Mouse (Mus musculus) heart, adult 9 months (tissue): Measurements from ENCODE around the gene Opn1sw.
"Not testable (repeated sequence)": the region's sequence is repeated elsewhere in the genome, so short reads cannot be mapped to it uniquely, and the experiment has no call there.

Source experiments
- DNase-seq, 2 experiments: peaks; one replicate each; pipeline ENCODE4 v3.0.0; 2022; ENCODE audit warnings: low spot score in 2 of 2

Opn1sw gene

DNA sequence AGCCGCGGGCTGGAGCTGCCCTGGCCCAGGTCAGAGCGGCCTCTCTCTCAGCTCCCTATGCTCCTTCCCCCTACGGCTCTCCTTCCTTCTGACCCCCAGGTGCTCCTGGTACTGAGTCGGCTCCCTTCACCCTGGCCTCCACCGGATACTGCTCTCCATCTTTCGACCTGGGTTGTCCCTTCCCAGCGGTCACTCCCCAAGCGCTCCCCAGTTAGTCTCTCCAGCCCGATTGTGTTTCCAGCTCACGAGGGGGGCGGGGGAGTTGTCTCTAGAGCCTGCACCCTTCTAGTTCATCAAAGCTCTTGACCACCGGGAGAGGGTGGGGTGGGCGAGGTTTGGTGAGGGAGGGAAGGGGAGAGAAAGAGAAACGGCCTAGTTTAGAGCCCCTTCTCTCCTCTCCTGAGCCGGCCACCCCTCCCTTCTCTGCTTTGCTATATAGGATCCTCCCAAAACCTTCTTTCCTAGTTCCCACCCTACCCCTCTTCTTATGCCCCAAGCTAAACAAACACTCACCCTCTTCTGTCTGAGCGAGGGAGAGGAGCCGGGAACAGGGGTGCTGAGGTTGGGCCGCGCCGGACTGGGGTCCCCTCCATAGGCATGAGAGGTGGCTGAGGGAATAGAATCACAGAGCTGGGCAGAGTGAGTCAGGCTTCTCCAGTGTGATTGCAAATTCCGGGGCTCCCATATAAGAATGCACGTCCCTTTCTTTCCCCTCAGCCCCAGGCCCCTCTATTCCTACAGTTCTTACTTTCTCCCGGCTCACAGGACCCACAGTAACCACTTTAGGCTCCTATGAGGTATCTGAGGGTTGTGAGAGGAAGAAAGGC, 8.7 kb upstream of the Opn1sw start:
- DNase-seq = no peak

DNA sequence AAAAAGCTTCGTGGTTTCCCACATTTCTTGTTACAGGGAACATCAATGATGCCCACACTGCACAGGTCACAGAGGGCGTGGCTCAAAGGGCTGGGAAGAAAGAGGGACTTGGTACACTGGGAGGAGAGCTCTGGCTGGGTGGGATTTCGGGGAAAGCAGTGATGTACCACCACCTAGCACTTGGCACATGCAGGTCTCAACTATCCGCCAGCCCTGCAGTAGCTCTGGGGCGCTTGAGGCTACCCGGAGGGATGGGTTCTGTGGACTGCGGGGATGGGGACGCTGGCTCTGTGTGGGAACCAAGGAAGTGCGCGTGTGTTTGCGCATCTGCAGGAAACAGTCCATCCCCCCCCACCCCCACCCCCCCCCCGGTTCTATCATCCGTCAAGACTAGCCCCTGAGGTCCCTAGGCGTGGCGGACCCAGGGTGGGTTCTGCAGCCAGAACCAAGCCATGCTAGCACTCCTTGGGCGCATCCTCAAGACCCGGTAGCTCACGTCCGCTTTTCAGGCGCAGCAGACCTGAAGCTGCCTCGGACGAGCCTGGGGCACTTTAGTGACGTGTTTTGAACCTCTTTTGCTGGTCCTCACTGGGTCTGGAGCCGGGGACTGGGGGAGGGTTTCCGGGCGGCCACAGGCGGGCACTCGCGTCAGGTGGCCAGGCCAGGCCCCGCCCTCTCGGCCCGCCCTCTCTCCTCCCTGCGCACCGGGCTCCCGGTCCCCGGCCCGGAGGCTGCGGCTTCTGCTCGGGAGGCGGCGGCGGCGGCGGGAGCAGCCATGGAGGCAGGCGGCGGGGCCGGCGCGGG, 7.8 kb upstream of the Opn1sw start, which contains the start of gene Ccdc136:
Gene Ccdc136, plus strand, starts transcription at position 400 of the 804 bp plus-strand sequence.
- peak; percentile 67 to 74 for DNase-seq

DNA sequence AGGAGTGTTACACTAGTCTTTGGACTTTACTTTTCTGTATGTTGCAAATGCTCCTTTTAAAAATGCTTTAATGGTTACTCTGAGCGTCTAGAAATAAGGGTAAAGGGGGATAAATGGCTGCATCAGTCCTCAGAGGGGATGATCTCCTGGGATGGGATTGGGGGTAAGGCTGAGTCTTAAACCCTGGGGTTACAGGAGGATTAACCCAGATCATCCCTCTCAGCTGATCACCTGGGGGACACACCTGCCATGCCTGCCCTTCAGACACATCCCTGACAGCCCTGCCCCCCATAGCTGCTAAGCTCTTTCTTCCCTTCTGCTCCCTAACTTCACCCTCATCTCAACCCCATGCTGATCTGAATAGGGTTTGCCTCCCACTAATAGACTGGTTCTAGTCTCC, 6.0 kb upstream of the Opn1sw start:
- no peak for DNase-seq

GRCm38 (mm10) chr6:29391802-29392201, 3.5 kb upstream of the Opn1sw start:
- DNase-seq = no peak

- not testable (repeated sequence) for DNase-seq
Observed at GRCm38 (mm10) chr6:29391241-29391640, 3.0 kb upstream of the Opn1sw start.

- DNase-seq = not testable (repeated sequence)
Observed at GRCm38 (mm10) chr6:29390500-29390899, 2.2 kb upstream of the Opn1sw start.

DNA sequence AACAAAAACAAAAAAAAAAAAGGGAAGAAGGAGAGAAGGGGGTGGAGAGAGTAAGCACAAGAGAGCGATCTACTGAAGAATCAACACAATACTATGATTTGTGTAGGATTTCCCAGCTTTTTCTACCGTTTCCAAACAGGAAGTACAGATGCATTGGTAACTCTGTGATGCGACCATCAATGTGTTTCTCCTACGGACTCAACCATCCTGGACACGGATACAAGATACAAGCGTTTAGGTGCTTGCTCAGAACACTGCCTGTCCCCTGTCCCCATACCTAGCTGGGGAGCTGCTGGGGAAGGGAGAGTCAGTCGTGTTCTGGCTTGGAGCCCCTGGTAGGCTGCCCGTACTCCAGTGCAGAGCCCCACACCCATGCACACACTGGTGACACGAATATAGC, 1.2 kb upstream of the Opn1sw start:
- no peak for DNase-seq

- peak; percentile 88 to 94 for DNase-seq
Observed at GRCm38 (mm10) chr6:29388606-29389080, 375 bp upstream of the Opn1sw start.

DNA sequence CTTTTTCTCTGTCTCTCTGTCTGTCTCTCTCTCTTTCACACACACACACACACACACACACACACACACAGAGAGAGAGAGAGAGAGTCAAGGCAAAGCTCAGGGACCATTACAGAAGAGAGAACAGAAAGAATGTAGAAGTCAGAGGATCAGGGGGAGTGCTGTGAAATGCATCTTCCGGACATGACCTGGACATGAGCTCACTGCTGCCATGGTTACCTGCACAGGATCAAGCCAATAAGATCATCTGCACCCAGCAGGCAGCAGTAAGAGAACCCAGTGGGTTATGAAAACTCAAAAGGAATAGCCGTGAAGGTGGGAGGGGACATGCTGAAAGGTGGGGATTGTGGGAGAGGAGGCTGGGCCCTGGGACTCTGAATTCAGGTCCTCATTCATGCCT, 5.8 kb downstream of the Opn1sw start:
- DNase-seq = no peak

- no peak for DNase-seq
Observed at GRCm38 (mm10) chr6:29379954-29380353, 8.3 kb downstream of the Opn1sw start.

DNA sequence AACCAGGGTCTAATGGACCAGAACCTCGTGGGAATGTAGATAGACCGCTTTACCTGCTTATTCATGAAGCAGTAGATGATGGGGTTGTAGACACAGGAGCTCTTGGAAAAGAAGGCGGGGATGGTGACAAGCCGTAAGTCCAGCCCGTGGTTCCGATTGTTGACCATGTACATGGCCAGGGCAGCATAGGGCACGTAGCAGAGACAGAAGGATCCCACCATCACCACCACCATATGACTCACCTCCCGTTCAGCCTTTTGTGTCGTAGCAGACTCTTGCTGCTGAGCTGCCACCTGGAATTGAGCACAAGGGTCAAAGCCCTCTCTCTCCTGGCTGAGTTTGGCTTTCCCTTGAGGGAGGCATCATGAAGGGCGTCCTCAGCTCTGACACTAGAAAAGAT, 9.6 kb downstream of the Opn1sw start:
- DNase-seq = no peak

DNA sequence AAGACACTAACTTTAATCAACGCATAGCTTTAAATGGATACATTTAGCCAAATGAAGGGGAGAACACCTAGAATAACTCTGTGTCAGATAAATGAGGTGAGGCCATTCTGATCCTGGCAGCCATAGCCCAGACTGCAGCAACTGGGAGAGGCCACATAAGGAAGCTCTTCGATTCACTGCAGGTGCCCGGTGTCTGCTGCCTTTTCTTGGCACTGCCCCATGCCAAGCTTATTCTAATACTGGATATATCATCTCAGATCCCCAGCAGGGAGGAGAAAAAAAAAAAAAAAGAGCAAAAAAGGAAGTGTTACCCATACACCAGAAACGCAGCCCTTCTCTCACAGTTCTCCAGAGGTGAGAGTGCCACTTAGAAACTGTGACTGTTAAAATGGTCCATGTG, 10.9 kb downstream of the Opn1sw start:
- no peak for DNase-seq

DNA sequence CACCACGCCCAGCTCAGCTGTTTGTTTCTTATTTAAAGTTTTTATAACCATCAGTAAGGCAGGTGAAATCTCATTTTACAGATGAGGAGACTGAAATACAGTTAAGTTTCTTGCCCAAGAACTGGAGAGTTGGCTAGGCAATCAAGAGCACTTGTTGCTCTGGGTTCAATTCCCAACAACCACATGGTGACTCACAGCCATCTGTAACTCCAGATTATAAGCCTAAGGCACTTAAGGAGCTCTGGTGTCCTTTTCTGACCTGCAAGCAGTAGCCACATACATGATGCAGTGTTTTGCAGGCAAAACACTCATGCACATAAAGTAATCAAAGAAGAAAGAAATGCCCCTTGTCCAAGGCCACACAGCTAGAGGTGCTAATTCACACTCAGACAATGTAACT, 23.0 kb downstream of the Opn1sw start:
- DNase-seq = no peak

DNA sequence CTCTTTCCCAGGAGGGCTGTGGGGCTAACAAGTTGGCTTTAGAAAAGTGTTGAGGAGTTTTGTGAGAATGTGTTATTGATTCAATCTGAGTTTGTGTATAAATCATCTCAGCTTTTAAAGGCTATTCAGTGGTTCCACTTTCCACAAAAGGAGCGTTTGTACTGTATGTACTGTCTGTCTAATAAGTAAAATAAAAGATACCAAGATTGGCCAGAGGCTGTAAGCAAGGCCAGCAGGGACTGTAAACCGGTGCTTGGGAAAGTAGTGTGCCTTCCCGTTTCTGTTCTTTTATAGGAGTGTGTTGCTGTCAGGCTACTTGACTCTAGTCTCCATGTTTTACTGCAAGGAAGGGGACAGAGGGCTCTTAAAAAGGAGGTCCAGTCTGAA, 25.1 kb downstream of the Opn1sw start:
- no peak for DNase-seq

DNA sequence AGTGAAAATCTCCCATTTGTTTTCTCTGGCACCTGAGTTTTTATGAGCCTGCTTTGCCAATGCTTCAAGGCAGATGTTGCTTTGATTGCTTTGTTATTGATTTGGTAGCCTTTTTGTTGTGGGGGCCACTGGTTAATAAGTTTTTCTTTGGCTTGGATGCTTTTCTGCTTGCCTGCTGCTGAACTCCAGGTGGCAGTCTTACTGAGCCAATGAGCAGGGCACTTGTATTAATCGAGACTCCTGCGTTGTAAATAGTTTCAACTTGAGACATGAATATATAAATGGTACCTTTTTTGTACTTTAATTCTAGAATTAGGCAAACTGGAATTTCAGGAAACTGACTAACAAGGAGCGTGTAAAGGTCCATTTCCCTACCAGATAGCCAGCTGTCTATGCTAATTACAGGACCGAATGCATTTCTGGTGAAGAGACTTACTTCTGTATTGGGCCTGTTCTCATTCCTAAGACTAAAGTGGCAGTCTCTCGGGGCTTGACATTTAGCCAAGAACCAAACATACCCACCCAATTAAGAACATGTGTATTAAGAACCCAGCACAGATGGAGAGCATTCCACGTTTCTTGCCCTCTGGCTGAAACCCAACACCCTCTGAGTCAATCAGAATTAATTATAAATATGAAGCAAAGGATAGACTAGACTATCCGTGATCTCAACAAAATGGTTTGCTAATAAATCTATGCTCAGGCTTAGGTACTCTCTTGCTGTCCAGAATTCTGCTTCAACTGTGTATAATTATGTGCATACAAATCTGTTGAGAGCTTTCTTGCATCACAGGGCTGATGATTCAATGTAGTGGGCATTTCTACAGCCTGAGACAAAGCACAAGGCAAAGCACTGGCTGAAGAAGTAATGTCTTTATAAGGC, 25.8 kb downstream of the Opn1sw start:
- DNase-seq = no peak

DNA sequence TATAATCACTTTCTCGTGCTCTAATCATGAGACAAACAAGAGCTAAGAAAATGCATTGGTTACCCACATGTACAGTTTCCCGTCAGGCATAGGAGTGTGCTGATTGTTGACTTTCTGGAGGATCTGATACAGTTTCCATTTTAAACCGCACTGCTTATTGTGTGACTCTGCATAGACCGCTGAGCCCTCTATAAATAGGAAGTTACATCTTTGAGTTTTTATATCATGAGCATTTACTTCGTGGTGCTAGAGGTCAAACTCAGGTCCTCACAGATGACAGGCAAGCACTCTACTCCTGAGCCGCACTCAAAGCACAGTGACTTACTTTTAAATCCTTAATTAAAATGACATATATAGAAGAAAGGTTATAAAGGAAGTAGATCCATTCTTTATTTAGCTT, 28.1 kb downstream of the Opn1sw start:
- no peak for DNase-seq

- peak in 1 of 2 experiments; percentile 18 for DNase-seq
Observed at GRCm38 (mm10) chr6:29359386-29359785, 28.9 kb downstream of the Opn1sw start.

GRCm38 (mm10) chr6:29352816-29353215, 35.5 kb downstream of the Opn1sw start:
- DNase-seq = no peak

GRCm38 (mm10) chr6:29351613-29352012, 36.7 kb downstream of the Opn1sw start:
- no peak for DNase-seq

GRCm38 (mm10) chr6:29348371-29348724, 39.9 kb downstream of the Opn1sw start:
- DNase-seq = no peak

- peak; percentile 100 for DNase-seq
Observed at GRCm38 (mm10) chr6:29347665-29348370, 40.5 kb downstream of the Opn1sw start, which contains the start of gene Calu. Gene Calu, plus strand, starts transcription at chr6:29348069.
